Mouse (Mus musculus) lung, postnatal 0 days (tissue): ENCODE data around the gene Iqgap2. TPM values are rescaled to one million over a fixed set of nuclear protein-coding genes. Genes with fewer than 3 reads are reported as not detected.
A peak's percentile ranks its signal among the peaks of the same experiment; 100 is the strongest.

Experiments
- ATAC-seq: fragments of 200-750 bp; cut with Nextera tagmentation; 2 replicates; pipeline ENCODE4 v1.8.0; 2017; ENCODE audit warnings: moderate library complexity
- DNase-seq: peaks from one replicate; pipeline ENCODE4 v3.0.0-alpha.2; 2016; ENCODE audit warnings: low spot score
- H3K27ac ChIP-seq: fragments of 300-500 bp; sonication (generic); 2 replicates; pipeline ENCODE4 v1.5.1; 2014; ENCODE audit warnings: antibody characterized with exemption, mild to moderate bottlenecking, low read length, mixed read lengths
- H3K27me3 ChIP-seq: fragments of 300-500 bp; sonication (generic); replicated peaks from 2 replicates; pipeline ENCODE4 v1.6.1; 2014; ENCODE audit warnings: low read length, mixed read lengths; ENCODE audit not compliant: insufficient read depth
- H3K36me3 ChIP-seq: fragments of 300-500 bp; sonication (generic); 2 replicates; pipeline ENCODE4 v1.6.1; 2014; ENCODE audit warnings: low read length, mixed read lengths; ENCODE audit not compliant: insufficient read depth
- H3K4me1 ChIP-seq: fragments of 300-500 bp; sonication (generic); 2 replicates; pipeline ENCODE4 v1.6.1; 2014; ENCODE audit warnings: antibody characterized with exemption, low read depth, low read length, mixed read lengths; ENCODE audit not compliant: insufficient read depth
- H3K4me2 ChIP-seq: fragments of 300-500 bp; sonication (generic); replicated peaks from 2 replicates; pipeline ENCODE4 v1.6.1; 2014; ENCODE audit warnings: low read depth, mild to moderate bottlenecking, low read length, moderate library complexity, mixed read lengths
- H3K4me3 ChIP-seq: fragments of 300-500 bp; sonication (generic); 2 replicates; pipeline ENCODE4 v1.5.1; 2014; ENCODE audit warnings: low read depth, low read length
- H3K9ac ChIP-seq: fragments of 300-500 bp; sonication (generic); replicated peaks from 2 replicates; pipeline ENCODE4 v1.6.1; 2014; ENCODE audit warnings: low read depth, mild to moderate bottlenecking
- H3K9me3 ChIP-seq: fragments of 300-500 bp; sonication (generic); 2 replicates; pipeline ENCODE4 v1.6.1; 2016; ENCODE audit warnings: low read length, mixed read lengths
- CTCF ChIP-seq: IDR thresholded peaks from 2 replicates; pipeline ENCODE4 v1.5.1; 2016; ENCODE audit warnings: antibody characterized with exemption, mild to moderate bottlenecking
- EP300 ChIP-seq: IDR thresholded peaks from 2 replicates; pipeline ENCODE4 v1.6.1; 2016; ENCODE audit warnings: antibody characterized with exemption, mild to moderate bottlenecking, control low read depth
- WGBS: fragments of 180-500 bp; shearing (Covaris S2); extraction: QIAGEN DNeasy Blood & Tissue Kit; methylation state at CpG from one replicate; pipeline ENCODE4 v1.1.7; 2014; 5-methylcytosine and 5-hydroxymethylcytosine counted together
- polyA plus RNA-seq: library from polyadenylated mRNA; unstranded; fragments of >200 nt; fragmentation: Nextera tagmentation; extraction: Ambion mirVana; gene quantifications from 2 replicates; pipeline ENCODE4 v1.2.1, GENCODE M21; 2015

Gene Iqgap2
- polyA plus RNA-seq, 1 experiment from 2014 or later: 2.7 TPM

DNA sequence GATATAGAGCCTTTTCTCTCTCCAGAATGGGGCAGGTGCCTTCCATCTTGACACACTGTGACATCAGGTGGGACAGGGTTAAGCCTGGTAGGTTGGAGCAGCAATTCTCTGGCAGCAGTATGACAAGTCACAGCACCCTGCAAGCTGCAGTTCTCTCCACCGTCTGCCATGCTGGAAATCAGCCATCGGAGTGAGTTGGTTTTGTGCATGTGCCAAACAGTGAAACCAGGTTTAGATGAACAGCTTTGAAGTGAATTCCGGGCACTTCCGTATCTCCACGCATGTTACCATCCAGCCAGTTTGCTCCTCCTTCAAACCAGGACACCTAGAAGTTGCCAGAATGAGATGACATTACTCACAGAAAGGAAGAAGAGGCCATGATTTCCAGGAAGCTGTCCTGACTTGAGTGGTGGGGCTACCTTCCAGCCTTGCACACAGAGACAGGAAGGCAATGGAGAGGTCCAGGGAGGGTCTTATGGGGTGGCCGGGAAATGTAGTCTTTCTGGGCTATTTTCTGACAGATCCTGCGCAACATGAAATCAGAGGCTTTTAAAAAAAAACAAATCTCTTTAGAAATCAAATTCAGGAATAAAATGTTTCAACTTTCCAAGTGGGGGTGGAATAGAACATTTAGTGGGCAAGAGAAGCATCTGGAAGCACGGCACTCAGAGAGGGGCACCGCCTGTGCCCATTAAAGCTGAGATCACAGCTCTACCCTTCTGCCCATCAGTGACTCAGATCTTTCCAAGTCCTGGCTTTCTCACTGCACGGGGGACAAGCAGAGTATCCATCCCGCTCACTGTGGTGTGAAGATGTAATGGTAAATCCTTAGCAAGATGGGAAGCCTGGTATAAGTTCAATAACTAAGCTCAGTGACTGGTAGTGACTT, 20.7 kb upstream of the Iqgap2 start:
- DNase-seq: no peak
- H3K9ac ChIP-seq: no peak overlapping the region
- no peak overlapping the region for H3K27ac ChIP-seq
- H3K9me3 ChIP-seq: no peaks in the 10 kb centered on the region
- no peak overlapping the region for H3K4me2 ChIP-seq
- H3K4me3 ChIP-seq: no peak overlapping the region
- H3K27me3 ChIP-seq: no peaks in the 10 kb centered on the region
- no peaks in the 10 kb centered on the region for H3K4me1 ChIP-seq
- TF ChIP-seq EP300 (no peak), CTCF (no peak)
- H3K36me3 ChIP-seq: no peaks in the 10 kb centered on the region
- ATAC-seq: no peak
- WGBS: 78% methylated on average over 11 of the region's 11 CpGs

DNA sequence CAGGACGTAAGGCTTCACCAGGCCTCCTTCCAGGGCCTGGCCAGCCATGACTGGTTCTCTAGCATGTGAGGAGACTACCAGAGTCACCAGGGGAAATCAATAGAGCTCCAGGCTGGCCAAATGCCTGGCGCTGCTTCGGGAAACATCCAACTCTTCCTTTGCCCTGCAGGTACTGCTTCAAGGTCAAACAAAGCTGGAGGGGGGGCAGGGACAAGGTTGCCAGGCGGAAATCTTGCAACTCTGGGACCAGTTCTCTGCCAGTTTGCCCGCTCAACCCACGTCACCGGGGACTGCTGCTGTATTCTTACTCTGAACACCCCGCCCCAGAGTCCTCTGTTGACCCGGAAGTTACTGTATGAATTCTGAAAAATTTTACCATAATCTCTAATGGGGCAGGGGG, 18.5 kb upstream of the Iqgap2 start:
- Histone ChIP-seq H3K36me3 (no peaks in the 10 kb centered on the region), H3K9me3 (no peaks in the 10 kb centered on the region), H3K4me1 (no peaks in the 10 kb centered on the region), H3K9ac (no peak overlapping the region), H3K27ac (no peak overlapping the region), H3K27me3 (no peaks in the 10 kb centered on the region), H3K4me2 (no peak overlapping the region), H3K4me3 (no peak overlapping the region)
- no peak for DNase-seq
- TF ChIP-seq EP300 (no peak), CTCF (no peak)
- WGBS: 67% methylated on average over 9 of the region's 9 CpGs
- no peak for ATAC-seq

DNA sequence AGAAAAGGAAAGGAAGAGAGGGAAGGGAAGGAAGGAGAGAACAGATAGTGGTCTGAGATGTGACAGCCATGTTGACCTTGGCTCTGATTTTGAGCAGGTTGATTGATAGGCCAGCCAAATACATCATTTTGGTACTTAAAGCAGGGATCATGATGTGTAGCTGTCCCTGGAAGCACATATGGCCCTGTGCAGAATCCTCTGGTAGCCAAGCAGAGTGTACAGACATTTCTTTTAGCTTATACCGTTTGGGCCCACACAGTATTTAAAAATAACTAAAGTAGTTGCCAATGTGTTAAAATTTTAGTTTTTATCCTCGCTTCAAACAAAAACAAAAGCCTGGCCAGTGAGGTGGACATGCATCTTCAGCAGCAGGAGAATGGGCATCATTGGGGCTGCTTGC, 17.5 kb upstream of the Iqgap2 start:
- no peak overlapping the region for H3K27ac ChIP-seq
- ATAC-seq (no peak), DNase-seq (no peak)
- WGBS: 75% methylated on average over 2 of the region's 2 CpGs
- H3K4me3 ChIP-seq: no peak overlapping the region
- no peaks in the 10 kb centered on the region for H3K4me1 ChIP-seq
- no peak overlapping the region for H3K9ac ChIP-seq
- H3K4me2 ChIP-seq: no peak overlapping the region
- no peaks in the 10 kb centered on the region for H3K27me3 ChIP-seq
- TF ChIP-seq EP300 (no peak), CTCF (no peak)
- no peaks in the 10 kb centered on the region for H3K9me3 ChIP-seq
- H3K36me3 ChIP-seq: no peaks in the 10 kb centered on the region

DNA sequence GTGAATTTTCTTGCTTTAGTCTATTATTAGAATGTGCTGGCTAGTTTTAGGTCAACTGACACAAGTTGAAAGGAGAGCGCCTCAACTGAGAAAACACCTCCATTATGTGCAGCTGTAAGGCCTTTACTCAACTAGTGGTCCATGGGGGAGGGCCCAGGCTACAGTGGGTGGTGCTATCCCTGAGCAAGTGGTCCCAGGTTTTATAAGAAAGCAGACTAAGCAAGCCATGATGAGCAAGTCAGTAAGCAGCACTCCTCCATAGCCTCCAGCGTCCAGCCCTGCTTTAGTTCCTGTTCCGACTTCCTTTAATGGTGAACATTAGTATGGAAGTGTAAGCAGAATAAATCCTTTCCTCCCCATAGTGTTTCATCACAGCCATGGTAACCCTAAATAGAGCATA, 11.0 kb upstream of the Iqgap2 start:
- Histone ChIP-seq H3K4me1 (no peaks in the 10 kb centered on the region), H3K4me2 (no peak overlapping the region), H3K4me3 (no peak overlapping the region), H3K27me3 (no peaks in the 10 kb centered on the region), H3K27ac (no peak overlapping the region), H3K36me3 (no peaks in the 10 kb centered on the region), H3K9ac (no peak overlapping the region), H3K9me3 (no peaks in the 10 kb centered on the region)
- DNase-seq: no peak
- 97% methylated on average over 3 of the region's 3 CpGs for WGBS
- no peak for ATAC-seq
- TF ChIP-seq EP300: no peak
- TF ChIP-seq CTCF: no peak

DNA sequence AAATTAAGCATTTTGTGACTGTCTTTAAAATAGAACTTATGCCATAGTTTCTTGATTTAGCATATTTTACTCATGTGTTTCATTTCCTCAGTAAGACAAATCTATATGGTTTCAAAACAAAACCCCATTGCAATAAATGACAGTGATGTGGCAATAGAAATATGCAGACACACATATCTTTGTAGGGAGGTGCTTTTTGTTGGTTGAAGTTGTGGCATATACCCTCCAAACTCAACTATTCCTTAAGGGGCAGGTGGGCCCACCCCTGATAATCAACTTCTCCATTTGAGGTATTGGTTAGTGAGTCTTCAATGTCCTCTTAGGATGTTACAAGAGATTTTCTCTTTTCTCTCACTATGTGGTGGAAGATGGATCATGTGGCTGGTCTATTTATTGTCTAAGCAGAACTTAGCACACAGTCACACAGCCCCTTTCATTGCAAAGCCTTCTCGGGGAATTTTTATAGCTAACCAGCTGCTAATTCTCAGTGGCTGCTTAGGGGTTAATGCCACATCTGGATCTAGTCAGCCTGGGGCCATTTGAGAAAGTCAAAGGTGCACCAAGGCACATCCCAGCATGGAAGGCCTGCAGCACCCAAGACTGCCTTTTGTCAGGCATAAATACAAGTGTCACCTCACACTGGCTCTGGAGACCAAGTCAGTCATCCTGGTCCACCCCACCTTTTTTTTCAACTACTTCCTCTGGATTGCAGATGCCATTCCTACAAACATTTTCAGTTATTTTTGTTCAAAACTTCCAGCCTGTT, 8.3 kb upstream of the Iqgap2 start:
- Histone ChIP-seq H3K9me3 (no peaks in the 10 kb centered on the region), H3K4me1 (no peaks in the 10 kb centered on the region), H3K4me3 (no peak overlapping the region), H3K27me3 (no peaks in the 10 kb centered on the region), H3K9ac (no peak overlapping the region), H3K36me3 (no peaks in the 10 kb centered on the region), H3K27ac (no peak overlapping the region), H3K4me2 (no peak overlapping the region)
- DNase-seq (peak; percentile 5), ATAC-seq (no peak)
- no peak for TF ChIP-seq CTCF
- no peak for TF ChIP-seq EP300
- whole genome bisulfite sequencing: 68% methylated on average over 1 of the region's 1 CpGs

DNA sequence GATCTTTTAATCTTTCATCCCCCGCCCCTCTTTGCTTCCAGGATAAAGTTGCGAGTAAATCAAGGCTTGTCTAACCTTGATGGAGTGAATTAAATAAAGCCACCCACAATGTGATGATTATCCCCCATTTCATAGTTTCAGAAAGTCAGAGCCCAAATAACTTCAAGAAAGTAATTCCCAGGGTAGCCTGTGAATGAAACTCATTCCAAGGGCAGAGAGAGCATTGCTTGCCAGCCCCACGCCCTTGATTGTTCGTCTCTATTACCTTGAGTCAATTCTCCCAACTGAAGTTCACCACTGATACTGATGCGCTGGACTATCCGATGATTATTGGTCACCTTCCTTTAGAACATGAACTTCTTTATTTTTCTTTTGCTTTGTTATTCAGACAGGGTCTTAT, 4.8 kb upstream of the Iqgap2 start:
- ATAC-seq (no peak), DNase-seq (no peak)
- 84% methylated on average over 6 of the region's 6 CpGs for WGBS
- Histone ChIP-seq H3K36me3 (no peaks in the 10 kb centered on the region), H3K27me3 (no peaks in the 10 kb centered on the region), H3K4me3 (no peak overlapping the region), H3K9ac (no peak overlapping the region), H3K27ac (no peak overlapping the region), H3K4me2 (no peak overlapping the region), H3K9me3 (no peaks in the 10 kb centered on the region), H3K4me1 (0 out of 2 replicates have a peak, but pooled peaks cover 4% of the 10 kb centered on the region)
- TF ChIP-seq EP300: no peak
- TF ChIP-seq CTCF: no peak
